Mouse (Mus musculus) liver, embryonic 14.5 days (tissue): ENCODE measurements around the gene Mterf1a.

ENCODE experiments used
- CTCF ChIP-seq: IDR thresholded peaks from 2 replicates; pipeline ENCODE4 v1.5.1; 2016; ENCODE audit warnings: antibody characterized with exemption, low read depth, control low read depth
- EP300 ChIP-seq: IDR thresholded peaks from 2 replicates; pipeline ENCODE4 v1.6.1; 2016; ENCODE audit warnings: antibody characterized with exemption, low read depth

DNA sequence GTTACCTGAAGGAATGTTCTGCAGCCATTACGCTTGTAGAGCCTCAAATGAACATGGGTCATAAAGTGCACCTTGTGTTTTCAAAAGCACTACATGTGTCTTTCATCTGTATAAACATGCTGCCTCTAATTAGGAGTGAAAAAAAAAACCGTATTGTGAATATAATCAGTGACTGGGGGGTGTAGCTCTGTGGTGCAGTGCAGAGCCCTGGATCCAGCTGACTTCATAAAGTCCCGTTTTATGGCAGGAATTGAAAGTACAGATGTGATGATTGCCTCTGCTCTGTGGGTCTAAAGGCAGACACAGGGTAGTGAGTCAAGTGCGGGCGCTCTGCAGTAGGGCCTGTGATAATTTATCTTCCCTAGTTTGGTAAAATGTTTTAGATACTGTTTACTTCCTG lies 37.0 kb upstream of the Mterf1a start:
- TF ChIP-seq CTCF (no peak), EP300 (no peak)
